Mouse (Mus musculus) cerebellum, postnatal 25 days (tissue): ENCODE data around the gene Icosl.
"Not testable (repeated sequence)": the region's sequence is repeated elsewhere in the genome, so short reads cannot be mapped to it uniquely, and the experiment has no call there.

ENCODE experiments used
- DNase-seq, 2 experiments: peaks; one replicate each; pipeline ENCODE4 v3.0.0; 2021; ENCODE audit warnings: mixed read lengths in 2 of 2

The Icosl gene

DNA sequence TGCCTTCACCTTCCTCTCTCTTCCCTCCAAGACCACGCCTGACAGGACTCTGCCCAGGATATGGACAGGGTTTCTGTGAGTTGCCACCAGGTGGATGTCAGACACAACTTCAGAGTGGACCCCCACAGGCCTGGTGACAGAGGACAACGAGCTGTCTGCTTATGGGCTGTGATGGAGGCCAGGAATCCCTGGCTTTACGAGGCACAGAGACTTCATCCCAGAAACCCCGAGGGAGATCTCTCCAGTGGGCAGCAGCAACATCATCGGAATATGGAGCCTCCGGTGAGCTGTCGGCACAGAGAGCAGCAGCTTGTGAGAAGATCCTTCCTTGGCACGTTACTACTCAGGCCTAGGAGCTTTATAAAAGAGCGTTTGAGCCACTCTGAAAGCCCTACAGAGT lies 8.8 kb downstream of the Icosl start:
- DNase-seq = no peak

DNA sequence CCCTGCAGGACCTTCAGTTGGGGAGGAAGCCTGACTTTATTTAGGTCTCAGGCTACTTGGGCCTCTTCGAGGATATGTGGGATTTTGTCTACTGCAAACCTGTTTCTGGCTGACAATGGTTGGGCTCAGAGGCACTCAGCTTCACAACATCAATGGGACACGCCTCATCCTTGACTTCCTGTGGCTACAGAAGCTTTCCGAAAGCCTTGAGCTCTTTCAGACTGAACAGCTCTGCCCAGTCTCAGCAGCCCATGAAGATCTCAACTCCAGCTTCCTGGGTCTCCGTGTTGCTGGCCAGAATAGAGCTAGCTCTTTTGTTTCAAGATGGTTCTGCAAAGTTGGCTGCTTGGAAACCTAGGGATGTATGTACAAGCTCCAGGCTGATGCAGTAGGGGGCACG lies 9.2 kb downstream of the Icosl start:
- DNase-seq = no peak

DNA sequence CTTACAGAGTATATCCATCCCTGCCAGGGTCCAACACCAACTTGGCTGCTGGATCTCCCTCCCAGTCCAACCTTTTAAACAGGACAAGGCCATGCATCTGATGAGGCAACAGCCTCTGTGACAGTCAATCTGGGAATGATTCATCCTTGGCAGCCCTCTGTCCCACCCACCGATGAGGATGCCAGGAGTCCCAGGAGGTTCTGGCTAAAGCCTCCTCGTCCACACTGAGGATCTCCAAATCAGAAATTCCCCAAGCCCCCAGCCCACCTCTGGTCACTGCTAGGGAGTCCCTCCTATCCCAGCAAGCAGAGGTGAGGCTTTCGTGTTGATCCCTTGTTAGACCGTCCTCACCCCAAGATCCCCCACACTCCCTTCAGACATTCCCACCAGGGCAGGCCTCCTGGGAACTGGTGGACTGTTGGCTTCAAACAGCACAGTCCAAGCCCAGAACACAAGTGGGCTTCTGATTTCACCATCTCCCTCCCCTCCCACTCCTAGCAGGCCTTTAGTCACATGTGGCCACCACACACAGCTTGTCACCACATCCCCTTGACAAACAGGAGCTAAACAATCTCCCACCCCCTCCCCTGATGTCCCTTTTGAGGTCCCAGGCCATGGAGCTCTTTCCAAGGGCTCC lies 11.0 kb downstream of the Icosl start:
- no peak for DNase-seq

DNA sequence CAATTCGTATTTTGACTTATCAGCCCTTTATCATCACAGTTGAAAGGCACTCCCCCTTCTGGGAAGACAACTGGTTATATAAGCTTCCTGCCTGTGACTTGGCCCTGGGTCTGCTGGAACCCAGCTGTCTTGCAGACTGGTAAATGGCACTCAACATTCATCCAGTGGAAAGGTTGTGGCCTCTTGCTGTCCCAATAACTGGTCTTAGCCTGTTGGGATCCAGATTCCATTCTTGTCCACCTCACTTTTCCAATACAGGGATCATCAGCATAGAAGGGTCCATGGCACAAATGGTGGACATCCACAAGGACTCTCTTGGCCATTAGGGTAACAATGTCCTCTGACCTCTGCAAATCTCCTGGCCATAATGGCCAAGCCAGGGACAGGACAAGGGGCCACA lies 15.0 kb downstream of the Icosl start:
- DNase-seq = no peak

DNA sequence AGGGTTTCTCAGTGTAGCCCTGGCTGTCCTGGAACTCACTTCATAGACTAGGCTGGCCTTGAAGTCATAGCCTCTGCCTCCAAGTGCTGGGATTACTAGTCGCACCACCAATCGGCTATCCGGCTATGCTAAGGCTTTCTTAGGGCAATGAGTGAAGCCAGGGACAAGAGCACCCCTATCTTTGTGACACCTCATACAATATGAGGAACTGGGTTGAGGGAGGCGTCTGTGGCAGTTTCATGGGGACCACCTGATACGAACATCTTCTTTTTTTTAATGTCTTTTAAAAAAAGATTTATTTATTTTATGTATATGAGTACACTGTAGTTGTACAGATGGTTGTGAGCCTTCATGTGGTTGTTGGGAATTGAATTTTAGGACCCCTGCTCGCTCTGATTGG lies 16.6 kb downstream of the Icosl start:
- DNase-seq = no peak

DNA sequence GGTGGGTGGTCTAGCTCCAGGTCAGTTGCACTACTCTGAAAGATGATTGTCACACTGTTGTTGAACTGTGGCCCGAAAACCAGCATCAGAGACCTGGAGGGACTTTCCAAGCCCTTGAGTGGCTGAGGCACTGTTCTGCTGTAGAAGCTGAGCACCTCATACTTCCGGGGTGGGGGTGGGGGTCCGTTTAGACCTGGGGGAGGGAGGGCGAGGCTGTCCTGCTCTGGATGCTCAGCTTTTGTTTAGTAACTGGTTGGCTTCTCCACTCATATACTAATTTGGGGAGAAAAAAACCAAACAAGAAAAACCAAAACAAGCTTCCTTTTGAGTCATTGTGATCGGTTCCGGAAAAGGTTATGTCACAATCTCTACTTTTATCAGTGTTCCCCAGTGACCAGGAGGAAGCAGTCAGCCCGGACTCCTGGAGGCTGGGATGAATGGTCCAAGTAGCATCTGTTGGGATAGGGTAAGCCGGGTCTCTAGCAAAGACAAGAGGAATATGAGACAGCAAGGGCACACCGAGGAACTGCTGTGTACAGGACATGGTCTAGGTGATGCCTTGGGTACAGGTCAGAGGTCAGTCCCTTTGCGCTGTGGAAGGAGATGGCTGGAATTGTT lies 17.5 kb downstream of the Icosl start:
- DNase-seq = no peak

DNA sequence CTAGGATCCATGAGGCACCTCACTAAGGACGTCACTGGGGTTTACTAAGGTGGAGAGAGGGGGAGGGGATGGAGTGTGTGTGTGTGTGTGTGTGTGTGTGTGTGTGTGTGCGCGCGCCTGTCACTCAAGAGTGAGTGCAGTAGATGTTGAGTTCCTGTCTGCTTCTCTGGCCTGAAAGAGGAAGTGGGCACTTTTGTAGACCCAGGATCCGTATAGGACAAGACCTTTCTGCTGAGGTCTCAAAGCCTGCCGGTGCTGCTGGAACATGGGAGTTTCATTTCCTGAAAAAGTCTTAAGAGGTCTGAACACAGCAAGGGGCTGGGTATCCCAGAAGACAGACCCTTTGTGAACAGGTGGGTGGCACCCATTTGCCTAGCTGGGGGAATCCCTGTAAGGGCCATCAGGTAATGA lies 18.0 kb downstream of the Icosl start:
- no peak for DNase-seq

DNA sequence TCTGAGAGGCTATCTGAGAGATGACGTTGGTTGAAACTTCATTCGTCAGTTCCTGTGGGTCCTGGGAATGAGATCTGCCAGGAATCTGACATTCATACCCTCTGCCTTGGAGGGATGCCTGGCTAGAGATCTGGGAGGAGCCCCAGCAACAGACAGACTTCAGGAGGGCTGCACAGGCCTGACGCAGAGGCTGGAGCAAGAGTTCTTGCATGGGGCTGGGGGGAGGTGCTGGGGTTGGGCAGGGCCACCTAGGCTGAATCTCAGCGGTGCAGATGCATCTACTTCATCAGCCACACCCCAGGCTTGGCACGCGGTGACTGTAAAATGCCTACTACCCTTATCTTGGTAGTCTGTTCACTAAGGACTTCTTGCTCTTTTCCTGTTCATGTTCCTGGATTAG lies 21.1 kb downstream of the Icosl start:
- DNase-seq = no peak

DNA sequence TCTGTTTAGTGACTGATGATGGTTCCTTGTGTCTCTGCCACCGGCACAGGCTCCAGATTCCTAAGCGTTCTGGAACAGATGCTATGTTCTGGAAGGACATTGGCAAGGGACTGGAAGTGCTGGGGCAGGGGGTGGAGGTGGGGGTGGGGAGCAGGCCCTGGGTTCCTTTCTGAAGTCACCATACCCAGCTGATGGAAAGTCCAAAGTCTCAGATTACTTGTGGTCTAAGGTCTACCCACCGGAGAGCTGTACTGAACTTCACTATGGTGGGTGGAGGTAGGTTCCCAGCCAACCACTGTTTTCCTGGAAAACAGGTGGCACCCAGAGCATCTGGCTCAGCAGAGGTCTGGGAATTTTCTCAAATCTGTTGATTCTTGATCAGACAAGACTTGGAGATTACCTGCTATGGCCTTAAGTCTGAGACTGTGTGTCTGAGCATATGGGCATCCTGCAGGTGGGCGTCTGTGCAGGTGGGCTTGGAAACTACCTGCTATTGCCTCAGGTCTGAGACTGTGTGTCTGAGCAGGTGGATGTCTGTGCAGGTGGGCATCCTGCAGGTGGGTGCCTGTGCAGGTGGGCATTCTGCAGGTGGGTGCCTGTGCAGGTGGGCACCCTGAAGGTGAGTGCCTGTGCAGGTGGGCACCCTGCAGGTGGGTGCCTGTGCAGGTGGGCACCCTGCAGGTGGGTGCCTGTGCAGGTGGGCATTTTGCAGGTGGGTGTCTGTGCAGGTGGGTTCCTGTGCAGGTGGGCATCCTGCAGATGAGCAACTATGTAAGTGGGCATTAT lies 21.8 kb downstream of the Icosl start:
- DNase-seq = no peak

DNA sequence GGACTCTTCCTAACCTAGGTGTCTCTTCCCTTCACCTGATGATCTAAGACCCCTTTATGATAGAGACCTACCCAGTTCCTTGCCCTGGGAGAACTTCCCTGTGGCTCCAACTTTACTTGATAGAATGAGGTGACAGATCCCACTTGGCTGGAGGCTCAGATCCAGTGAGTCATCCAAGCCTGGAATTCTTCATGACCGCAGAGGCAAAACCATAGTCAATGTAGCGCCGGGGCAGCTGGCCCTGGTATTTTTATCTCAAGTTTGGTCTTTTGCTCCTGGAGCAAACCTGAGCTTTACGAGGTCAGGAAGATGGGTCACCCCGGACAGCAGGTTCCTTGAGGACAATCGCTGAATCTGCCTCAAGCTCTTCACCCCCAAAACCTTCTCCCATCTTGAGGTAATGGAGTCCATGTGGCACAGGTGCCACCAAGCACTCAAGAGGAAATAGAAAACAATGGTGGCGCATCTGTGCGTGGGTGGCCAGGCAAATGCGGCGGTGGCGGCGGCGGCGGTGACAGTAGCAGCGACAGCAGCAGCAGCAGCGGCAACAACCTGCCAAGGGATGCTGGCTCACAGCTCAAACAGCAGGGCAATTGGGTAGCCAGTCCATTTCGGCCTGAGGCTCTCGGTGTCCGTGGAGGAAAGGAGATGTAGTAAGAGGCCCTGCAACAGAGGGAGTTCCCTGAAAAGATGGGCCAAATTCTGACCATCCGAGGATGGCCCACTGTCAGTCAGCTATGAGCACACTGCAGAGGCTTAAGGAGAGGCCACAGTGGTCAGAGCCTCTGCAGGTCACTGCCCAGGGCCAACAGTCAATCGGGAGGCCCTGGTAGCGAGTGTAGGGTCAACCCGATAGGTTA lies 23.0 kb downstream of the Icosl start:
- no peak for DNase-seq

DNA sequence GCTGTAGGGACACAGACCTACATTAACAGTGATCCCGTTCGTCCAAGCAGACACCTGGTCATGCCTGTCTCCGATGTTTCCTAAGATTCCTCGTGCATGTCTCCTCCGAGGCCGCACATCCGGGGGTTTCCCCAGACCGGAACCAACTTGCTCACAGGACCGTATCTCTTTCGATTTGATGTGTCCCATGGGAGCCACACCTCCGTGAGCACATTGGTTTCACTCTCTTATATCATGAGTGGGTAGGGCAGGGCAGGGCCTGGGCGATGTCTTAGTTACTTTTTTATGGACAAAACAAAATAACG lies 23.6 kb downstream of the Icosl start:
- DNase-seq = no peak

DNA sequence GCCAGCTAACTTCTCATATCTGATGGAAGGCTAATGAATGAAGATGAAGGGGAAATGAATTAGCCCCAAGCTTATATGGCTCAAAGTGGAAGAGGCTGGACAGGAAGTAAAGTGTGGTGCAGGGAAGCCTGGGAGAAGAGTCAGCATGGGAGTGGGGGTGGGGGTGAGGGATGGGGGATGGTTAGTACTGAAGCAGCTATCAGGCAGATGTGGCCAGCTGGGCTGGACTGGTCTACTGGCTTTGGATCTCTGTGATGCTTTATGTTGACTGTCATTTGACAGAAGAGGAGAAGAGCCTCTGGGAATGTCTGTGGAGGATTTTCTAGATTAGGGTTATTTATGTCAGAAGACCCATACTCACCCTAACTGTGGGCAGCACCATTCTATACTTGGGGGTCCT lies 26.1 kb downstream of the Icosl start:
- DNase-seq = no peak

DNA sequence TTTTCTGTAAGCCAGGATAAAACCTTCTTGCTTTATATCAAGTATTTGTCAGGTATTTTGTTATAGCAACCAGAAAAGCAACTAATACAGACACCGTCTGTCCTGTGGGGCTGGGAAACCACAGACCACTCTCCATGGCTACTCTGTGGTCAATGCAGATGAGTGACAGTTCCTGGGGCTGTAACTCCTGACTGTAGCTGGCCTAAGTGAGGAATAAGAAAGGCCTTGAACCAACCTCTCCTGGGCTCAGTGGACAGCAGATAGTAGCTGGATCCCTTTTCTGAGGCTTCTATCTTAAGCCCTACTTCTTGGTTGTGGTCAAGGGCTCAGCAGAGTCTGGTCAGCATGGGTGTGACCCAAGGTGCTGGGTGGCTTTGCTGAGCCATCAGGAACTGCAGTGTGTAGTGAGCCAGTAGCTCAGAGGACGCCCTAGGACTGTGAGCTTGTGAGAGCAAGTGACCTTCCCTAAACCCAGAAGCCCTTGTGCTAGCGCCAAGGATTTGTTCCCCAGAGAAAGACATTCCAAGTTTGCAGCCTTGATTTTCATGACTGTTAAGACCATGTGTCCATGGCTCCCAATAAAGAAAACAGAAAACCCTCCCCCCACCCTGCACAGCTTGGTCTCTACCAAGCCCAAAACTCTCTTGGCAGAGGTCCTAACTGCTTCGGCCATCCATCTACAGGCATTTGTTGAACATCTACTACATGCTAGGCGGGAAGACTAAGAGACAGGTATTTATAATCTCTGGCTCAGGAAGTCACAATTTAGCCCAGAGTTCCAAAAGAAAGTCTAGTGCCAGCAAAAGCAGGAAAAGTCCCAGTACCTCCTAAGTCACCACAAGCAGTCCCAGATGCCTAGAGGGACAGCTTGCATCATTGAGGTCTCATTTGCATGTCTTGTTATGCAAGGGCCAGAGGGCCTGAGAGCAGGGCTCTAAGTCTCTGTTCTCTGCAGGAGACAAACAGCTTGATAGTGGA lies 27.1 kb downstream of the Icosl start:
- DNase-seq = no peak

DNA sequence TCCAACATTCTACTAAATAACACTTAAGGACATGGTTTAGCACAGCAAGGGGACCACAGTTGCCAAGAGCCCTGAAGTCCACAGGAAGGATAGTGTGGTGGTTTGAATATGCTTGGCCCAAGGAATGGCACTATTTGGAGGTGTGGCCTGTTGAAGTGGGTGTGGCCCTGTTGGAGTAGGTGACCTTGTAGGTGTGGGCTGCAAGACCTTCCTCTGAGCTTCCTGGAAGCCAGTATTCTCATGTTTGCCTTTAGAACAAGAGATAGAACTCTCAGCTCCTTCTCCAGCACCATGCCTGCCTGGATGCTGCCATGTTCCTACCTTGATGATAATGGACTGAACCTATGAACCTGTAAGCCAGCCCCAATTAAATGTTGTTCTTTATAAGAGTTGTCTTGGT lies 30.8 kb downstream of the Icosl start:
- not testable (repeated sequence) for DNase-seq

DNA sequence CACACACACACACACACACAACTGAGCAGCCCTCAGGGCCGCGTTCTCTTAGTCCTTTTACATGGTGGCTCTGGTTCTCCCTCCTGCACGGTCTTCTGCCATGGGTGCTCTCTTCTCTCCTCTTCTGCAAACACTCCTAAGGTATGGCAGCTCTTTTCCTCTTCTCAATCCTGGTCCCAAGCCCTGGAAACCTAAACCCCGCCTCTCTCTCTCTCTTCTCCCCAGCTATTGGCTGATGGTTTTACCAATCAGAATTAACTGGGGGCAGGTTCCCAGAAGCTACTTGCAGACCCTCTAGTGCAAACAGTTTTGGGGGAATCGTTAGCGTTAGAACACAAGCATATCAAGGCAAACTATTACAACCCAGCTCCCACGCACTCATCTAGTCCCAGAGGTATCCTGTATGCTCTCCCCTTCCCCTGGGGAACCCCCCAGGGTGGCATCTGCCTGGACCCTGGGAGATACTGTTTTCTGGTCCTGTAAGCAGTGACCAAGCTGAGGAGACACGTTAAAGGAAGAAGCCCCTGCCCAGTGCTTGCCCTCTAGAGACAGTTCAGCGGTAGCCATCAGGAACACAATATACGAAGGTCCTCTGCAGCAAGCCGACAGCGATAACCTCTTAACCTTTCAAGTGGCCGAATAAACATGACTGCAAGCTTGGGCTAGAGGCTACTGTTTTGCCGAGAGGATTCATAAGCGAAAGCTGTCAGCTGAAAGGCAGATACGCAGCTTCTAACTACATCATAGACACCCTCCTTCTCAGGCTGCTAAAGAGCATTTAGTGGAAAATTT lies 32.1 kb downstream of the Icosl start:
- no peak for DNase-seq

DNA sequence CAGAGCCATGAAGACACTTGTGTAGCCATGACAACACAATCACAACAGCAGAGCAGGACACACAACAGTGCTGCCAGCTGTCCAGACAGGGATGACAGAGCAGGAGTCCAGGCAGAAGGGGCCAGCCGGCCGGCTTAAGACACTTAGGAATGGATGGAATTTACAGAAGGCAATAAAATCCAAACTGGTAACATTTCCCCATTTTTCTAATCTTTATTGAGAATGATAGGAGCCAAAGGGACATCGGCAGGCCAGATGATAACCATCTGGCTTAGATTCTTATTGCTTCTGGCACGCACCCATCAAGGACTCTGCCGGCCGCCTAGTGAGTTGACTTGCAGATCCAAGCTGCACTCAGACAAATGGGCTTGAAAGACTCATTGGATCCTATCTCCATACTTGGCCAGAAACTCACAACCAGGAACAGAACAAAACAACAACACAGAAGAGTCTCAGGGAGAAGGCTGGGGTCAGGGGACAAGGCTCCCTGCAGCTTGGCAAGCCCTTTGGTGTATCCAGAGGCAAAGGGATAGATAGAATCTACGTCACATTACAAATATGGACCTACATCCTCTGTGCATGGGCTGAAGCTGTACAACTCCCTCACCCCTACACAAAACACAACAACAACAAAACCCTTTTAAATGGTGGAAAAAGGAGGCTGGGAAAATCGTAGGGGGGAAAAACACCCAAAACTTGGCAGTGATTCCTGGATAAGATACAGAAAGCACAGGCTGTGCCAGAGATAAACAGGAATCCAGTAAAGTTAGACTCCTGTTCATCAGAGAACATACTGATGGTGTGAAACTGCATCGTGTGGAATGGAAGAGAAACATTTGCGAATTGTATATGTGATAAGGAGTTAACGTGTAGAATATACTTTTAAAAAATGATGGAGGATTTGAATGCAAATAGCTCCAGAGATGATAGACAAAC lies 35.7 kb downstream of the Icosl start:
- DNase-seq = peak; percentile 14 to 19

DNA sequence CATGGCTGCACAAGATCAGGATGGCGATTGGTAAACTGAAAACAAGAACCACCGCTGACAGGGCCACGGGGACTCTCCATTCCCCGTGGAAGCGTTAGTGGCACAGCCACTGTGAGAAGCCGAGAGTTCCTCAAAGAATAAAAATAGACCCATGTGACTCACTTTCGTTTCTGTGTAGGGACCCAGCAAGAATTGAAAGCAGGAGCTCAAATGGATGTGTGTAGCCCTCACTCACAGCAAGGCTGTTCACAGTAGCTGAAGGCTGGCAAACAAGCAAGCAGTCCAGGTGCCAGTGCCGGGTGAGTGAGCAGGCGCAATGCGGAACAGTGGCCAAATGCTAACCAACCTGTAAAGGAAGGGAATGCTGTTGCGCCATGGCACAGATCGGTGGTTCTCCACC lies 36.4 kb downstream of the Icosl start:
- DNase-seq = peak; percentile 62 to 76

DNA sequence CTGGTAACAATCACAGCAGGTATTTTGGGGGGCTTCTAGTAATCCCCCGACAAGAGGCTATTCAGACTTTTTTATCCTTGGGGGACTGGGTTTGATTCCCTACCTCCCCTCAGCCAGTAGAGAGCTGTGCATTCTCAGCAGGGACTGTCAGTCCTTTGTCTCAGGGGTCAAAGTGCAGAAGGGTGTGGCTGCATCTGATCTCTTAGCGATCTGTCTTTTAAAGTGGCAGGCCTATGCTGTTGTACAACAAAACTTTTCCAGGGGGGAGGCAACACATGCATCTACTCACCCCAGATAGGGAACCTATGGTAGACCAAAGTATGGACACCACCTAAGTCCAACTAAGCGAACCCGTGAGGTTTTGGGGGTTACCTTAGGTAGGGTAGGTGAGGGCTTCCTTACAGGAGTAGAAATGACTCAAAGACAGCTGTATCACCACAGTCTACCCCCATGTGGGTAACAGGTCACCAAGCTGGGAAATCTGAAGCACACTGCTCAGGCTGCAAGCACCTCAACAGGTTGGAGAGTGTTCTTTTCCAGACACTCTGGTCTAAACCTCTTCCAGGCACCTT lies 45.5 kb downstream of the Icosl start:
- DNase-seq = no peak

DNA sequence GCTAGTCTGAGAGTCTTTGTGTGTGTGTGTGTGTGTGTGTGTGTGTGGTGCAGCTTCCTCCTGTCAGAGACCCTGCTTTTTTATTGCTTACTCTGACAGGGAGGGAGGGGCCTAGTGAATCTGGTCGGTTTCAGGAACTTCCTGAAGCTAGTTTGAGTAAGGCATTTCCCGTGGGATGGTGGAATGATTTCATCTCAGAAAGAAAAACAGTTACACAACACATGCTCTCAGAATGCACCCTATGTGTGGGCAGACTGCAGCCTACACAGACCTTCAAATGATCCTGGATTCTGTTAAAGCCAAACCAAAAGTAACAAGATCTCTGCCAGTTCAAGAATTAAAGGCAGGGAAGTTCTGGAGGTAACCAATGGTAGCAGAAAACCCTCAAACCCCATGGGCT lies 46.1 kb downstream of the Icosl start:
- DNase-seq = no peak

DNA sequence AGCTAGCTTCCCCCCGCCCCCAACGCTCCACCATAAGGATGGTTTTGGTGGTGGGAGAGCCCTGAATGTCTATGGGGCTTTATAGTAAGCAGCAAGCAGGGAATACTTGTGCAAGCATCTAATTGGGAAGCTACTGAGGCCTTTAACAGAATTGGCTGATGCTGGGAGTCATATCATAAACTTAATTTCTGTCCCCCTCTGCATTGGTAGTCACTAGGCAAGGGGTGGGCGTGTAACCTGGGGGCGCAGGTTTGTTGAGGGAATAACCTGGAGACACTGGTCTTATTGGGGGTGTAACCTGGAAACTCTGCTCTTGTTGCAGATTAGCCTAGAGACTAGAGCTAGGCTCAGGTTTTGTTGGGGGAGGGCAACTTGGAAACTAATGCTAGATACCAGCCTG lies 50.3 kb downstream of the Icosl start:
- DNase-seq = no peak
